Mouse (Mus musculus) erythroblast, embryonic 14.5 days (primary cell): ENCODE results near the gene Ptafr.

Source experiments
- GATA1 ChIP-seq: IDR thresholded peaks from 2 replicates; pipeline ENCODE4 v1.6.1; 2012; ENCODE audit warnings: low read length, inconsistent platforms, mixed read lengths
- TAL1 ChIP-seq: IDR thresholded peaks from 3 replicates; pipeline ENCODE4 v1.6.1; 2012; ENCODE audit warnings: low read length, inconsistent platforms, mixed read lengths

GRCm38 (mm10) chr4:132574809-132575347 lies 11.0 kb downstream of the Ptafr start:
- TF ChIP-seq GATA1 (no peak), TAL1 (no peak)
